Mouse (Mus musculus) midbrain, postnatal 0 days (tissue): Measurements from ENCODE around the gene Map3k13. TPM values are rescaled to one million over a fixed set of nuclear protein-coding genes. Genes with fewer than 3 reads are reported as not detected.

Source experiments
- ATAC-seq: fragments of 200-750 bp; cut with Nextera tagmentation; 2 replicates; pipeline ENCODE4 v1.8.0; 2017; ENCODE audit warnings: moderate number of reproducible peaks, mild to moderate bottlenecking, moderate TSS enrichment, moderate library complexity; ENCODE audit not compliant: low FRiP score
- DNase-seq: peaks from one replicate; pipeline ENCODE4 v3.0.0-alpha.2; 2015; ENCODE audit warnings: low spot score
- H3K27ac ChIP-seq: fragments of 300-500 bp; sonication (generic); 2 replicates; pipeline ENCODE4 v1.5.1; 2014; ENCODE audit warnings: low read depth, mild to moderate bottlenecking, low read length, mixed read lengths
- H3K27me3 ChIP-seq: fragments of 300-500 bp; sonication (generic); 2 replicates; pipeline ENCODE4 v1.6.1; 2014; ENCODE audit warnings: low read length, control low read depth, mixed read lengths; ENCODE audit not compliant: insufficient read depth
- H3K36me3 ChIP-seq: fragments of 300-500 bp; sonication (generic); 2 replicates; pipeline ENCODE4 v1.6.1; 2014; ENCODE audit warnings: low read length, control low read depth, mixed read lengths; ENCODE audit not compliant: insufficient read depth
- H3K4me1 ChIP-seq: fragments of 300-500 bp; sonication (generic); 2 replicates; pipeline ENCODE4 v1.6.1; 2014; ENCODE audit warnings: mild to moderate bottlenecking, control low read depth, antibody characterized with exemption, low read length, mixed read lengths; ENCODE audit not compliant: insufficient read depth
- H3K4me2 ChIP-seq: fragments of 300-500 bp; sonication (generic); 2 replicates; pipeline ENCODE4 v1.6.1; 2014; ENCODE audit warnings: low read depth, mild to moderate bottlenecking, low read length, mixed read lengths; ENCODE audit not compliant: poor library complexity, severe bottlenecking
- H3K4me3 ChIP-seq: fragments of 300-500 bp; sonication (generic); 2 replicates; pipeline ENCODE4 v1.5.1; 2014; ENCODE audit warnings: low read depth, mild to moderate bottlenecking, low read length, moderate library complexity
- H3K9ac ChIP-seq: fragments of 300-500 bp; sonication (generic); replicated peaks from 2 replicates; pipeline ENCODE4 v1.6.1; 2014; ENCODE audit warnings: mild to moderate bottlenecking, low read length, moderate library complexity, mixed read lengths; ENCODE audit not compliant: poor library complexity, severe bottlenecking
- H3K9me3 ChIP-seq: fragments of 300-500 bp; sonication (generic); 2 replicates; pipeline ENCODE4 v1.6.1; 2016; ENCODE audit warnings: low read length, control low read depth
- CTCF ChIP-seq: IDR thresholded peaks from 2 replicates; pipeline ENCODE4 v1.5.1; 2016; ENCODE audit warnings: antibody characterized with exemption, mild to moderate bottlenecking
- WGBS: fragments of 180-500 bp; shearing (Covaris S2); extraction: QIAGEN DNeasy Blood & Tissue Kit; methylation state at CpG from one replicate; pipeline ENCODE4 v1.1.7; 2014; 5-methylcytosine and 5-hydroxymethylcytosine counted together
- polyA plus RNA-seq: library from polyadenylated mRNA; unstranded; fragments of >200 nt; fragmentation: Nextera tagmentation; extraction: Ambion mirVana; gene quantifications from 2 replicates; pipeline ENCODE4 v1.2.1, GENCODE M21; 2015
- total RNA-seq: library from RNA; depleted of rRNA; stranded (reverse); fragments of >200 nt; gene quantifications from 2 replicates; pipeline ENCODE4 v1.2.3, GENCODE M21; 2014

Gene Map3k13
- total and polyA plus RNA-seq, 2 experiments from 2014 or later: 4.0 to 12.1 TPM

GRCm38 (mm10) chr16:21881582-21882259 lies 87.6 kb downstream of the Map3k13 start:
- TF ChIP-seq CTCF: no peak
- Histone ChIP-seq H3K4me3 (no peak overlapping the region), H3K36me3 (no peaks in the 10 kb centered on the region), H3K27me3 (no peaks in the 10 kb centered on the region), H3K27ac (peak overlapping the region; percentile 43; the same call in 1 of the 2 replicates), H3K9ac (no peak overlapping the region), H3K4me2 (no peak overlapping the region), H3K4me1 (peaks cover 11% of the 10 kb centered on the region; the same call in 1 of the 2 replicates), H3K9me3 (no peaks in the 10 kb centered on the region)
- peak; percentile 26 for DNase-seq
- 42% methylated on average over 7 of the region's 7 CpGs for WGBS
- no peak for ATAC-seq

- DNase-seq (no peak), ATAC-seq (no peak)
- Histone ChIP-seq H3K4me2 (no peak overlapping the region), H3K4me1 (no peaks in the 10 kb centered on the region), H3K4me3 (no peak overlapping the region), H3K9me3 (no peaks in the 10 kb centered on the region), H3K27me3 (no peaks in the 10 kb centered on the region), H3K36me3 (peaks cover 4% of the 10 kb centered on the region; the same call in 1 of the 2 replicates), H3K9ac (no peak overlapping the region), H3K27ac (no peak overlapping the region)
- WGBS: 86% methylated on average over 2 of the region's 2 CpGs
- TF ChIP-seq CTCF: no peak
Measured at GRCm38 (mm10) chr16:21887601-21888000, 93.5 kb downstream of the Map3k13 start.

DNA sequence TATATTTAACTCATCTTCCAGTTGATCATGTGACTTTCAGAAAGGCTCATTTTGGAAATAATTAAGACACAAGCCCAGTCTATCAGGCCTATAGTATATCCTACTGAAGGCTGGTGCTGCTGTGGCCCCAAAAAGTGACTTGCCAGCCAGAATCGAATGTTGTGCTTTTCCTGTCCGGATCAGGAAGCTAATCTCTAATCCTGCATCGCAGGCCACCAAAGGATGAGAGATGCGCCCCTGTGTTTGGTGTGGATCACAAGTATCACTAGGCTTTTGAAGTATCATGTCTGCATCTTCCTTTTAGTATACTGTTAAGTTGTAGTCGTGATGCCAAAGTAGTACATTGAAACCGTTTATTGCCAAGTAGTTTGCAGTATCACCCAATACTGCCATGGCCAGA lies 99.7 kb downstream of the Map3k13 start:
- Histone ChIP-seq H3K4me3 (no peak overlapping the region), H3K27ac (no peak overlapping the region), H3K36me3 (peaks cover 4% of the 10 kb centered on the region; the same call in 1 of the 2 replicates), H3K9me3 (no peaks in the 10 kb centered on the region), H3K4me2 (no peak overlapping the region), H3K9ac (no peak overlapping the region), H3K27me3 (no peaks in the 10 kb centered on the region), H3K4me1 (no peaks in the 10 kb centered on the region)
- WGBS: 88% methylated on average over 6 of the region's 6 CpGs
- DNase-seq: no peak
- ATAC-seq: no peak
- no peak for TF ChIP-seq CTCF

DNA sequence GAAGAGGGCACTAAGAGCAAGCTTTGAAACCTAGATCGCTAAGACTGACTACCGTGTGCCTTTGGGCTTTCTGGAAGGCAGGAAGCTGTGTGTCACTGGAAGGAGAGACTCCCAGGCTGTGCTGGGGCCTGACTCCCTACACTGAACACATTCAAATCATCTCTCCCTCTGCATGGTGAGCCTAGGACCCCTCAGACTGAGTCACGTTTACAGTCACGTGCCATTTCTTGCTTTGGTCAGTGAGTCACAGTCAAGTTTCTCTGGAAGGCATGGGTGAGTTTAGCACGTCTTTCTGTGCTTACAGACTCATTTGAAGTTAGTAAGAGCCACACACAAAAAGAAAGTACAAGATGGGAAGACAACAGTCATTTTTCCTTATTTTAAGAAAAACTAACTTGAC lies 107.1 kb downstream of the Map3k13 start:
- no peaks in the 10 kb centered on the region for H3K9me3 ChIP-seq
- ATAC-seq (no peak), DNase-seq (no peak)
- 73% methylated on average over 5 of the region's 5 CpGs for WGBS
- H3K4me2 ChIP-seq: no peak overlapping the region
- H3K4me1 ChIP-seq: no peaks in the 10 kb centered on the region
- no peak overlapping the region for H3K9ac ChIP-seq
- no peak overlapping the region for H3K27ac ChIP-seq
- peaks cover 15% of the 10 kb centered on the region for H3K36me3 ChIP-seq
- no peak for TF ChIP-seq CTCF
- no peaks in the 10 kb centered on the region for H3K27me3 ChIP-seq
- H3K4me3 ChIP-seq: no peak overlapping the region

DNA sequence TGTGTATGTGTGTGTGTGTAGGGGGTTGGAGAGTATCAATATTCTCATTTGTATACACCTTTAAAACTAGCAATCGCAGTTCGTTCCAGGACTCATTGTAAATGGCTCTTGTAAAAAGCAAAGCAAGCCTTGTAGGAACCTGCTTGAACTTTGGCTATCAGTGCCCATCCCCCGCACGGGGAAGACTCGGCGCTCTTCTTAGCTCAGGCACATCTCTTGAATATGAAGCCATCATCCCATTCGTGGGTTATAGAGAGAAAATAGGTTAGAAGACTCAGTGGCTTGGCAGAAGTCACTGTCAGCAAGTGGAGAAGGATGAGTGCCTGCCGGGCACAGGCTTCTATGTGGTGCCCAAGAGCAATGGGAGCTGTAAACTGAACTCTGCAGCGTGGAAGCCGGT lies 110.5 kb downstream of the Map3k13 start:
- 89% methylated on average over 10 of the region's 10 CpGs for WGBS
- Histone ChIP-seq H3K9me3 (no peaks in the 10 kb centered on the region), H3K36me3 (peaks cover 24% of the 10 kb centered on the region), H3K9ac (no peak overlapping the region), H3K4me2 (no peak overlapping the region), H3K4me3 (no peak overlapping the region), H3K27ac (no peak overlapping the region), H3K4me1 (no peaks in the 10 kb centered on the region), H3K27me3 (no peaks in the 10 kb centered on the region)
- ATAC-seq (no peak), DNase-seq (no peak)
- TF ChIP-seq CTCF: no peak

DNA sequence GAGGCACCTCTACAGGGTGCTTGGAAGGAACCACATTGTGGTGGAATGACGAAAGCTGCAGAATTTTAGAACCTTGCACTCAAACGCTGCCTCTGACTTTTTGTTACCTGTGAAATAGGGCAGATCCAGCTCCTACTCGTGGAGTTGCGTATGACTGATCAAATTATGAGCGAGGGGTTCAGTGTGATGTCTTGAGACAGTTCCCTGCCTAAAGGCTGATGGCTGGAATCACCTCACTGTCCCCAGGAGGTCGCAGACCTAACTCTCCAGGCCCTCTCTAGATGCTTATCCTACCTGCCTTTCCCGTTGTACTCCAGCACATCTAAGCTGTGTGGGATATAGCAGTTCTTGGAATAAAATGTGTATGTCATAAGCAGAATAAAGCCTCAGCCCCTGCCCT lies 111.8 kb downstream of the Map3k13 start:
- DNase-seq: no peak
- Histone ChIP-seq H3K27me3 (no peaks in the 10 kb centered on the region), H3K4me1 (no peaks in the 10 kb centered on the region), H3K27ac (no peak overlapping the region), H3K9ac (no peak overlapping the region), H3K4me2 (no peak overlapping the region), H3K36me3 (peaks cover 31% of the 10 kb centered on the region), H3K9me3 (no peaks in the 10 kb centered on the region), H3K4me3 (no peak overlapping the region)
- 92% methylated on average over 7 of the region's 7 CpGs for WGBS
- no peak for ATAC-seq
- TF ChIP-seq CTCF: no peak
